17 mouse cellular contexts compared by ENCODE assay signal in the genomic region with DNA sequence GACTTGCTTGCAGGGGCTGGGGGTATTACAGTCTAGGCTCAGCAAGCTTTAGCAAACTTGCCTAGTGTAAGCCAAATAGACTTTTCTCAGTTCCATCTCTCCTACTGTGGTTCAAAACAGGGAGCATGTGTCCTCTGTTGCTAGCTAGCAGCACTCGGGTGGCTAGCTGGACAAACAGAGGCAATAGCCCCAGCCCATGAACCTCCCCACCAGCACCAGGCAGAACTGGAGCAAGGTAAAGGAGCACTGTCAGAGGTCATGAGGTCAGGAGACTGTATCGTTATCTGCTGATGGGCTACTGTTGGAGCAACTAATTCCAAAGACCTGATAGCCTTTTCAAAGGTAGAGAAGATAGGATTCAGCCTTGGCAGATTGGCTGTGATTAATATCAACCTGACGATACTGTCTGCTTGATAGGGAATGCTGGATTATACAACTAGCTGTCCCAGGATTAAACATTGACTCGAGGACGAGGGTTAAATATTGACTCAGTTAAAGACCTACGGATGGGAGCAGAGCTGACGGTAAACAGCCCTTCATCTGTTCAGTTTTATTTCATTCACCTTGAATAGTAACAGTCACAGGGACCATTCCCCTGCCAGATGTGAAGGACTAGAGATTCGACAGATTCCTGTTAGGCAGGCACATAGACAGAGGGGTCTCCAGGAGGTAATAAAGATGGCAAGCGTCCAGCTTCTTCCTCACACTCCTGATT. TPM values are rescaled to one million over a fixed set of nuclear protein-coding genes. Genes with fewer than 3 reads are reported as not detected.
DNase-seq lines count a peak whose midpoint lies in the region; ATAC-seq and TF ChIP-seq lines count a peak whose summit lies in the region.
"Had no signal": no experiment of that assay in that cellular context is flagged by ENCODE, and none has a peak within 500 bp of the region (broad histone marks: within the 10 kb centered on the region; RNA-seq: fewer than 3 reads in every experiment).

No protein-coding gene starts in this region.

- no peaks in the 10 kb centered on the region for H3K27me3 ChIP-seq in kidney, adult 2 months (replicated peaks; ENCODE audit: control insufficient read depth, insufficient read depth, low read length)
- no peaks in the 10 kb centered on the region for H3K27me3 ChIP-seq in liver, embryonic 14.5 days (ENCODE audit: control insufficient read depth, insufficient read depth, low read length)
- no peaks in the 10 kb centered on the region for H3K27me3 ChIP-seq in stomach, postnatal 0 days (ENCODE audit: control insufficient read depth, insufficient read depth, low read length)
- no peaks in the 10 kb centered on the region; the same call in 1 of the 2 replicates for H3K27me3 ChIP-seq in heart, embryonic 11.5 days (ENCODE audit: control insufficient read depth, insufficient read depth, low read length)
- no peaks in the 10 kb centered on the region for H3K27me3 ChIP-seq in forebrain, embryonic 13.5 days
- H3K27me3 ChIP-seq: limb, embryonic 15.5 days had no signal

- no peak for TF ChIP-seq EP300 in liver, embryonic 14.5 days (IDR thresholded peaks at IDR 0.05; ENCODE audit: low read depth)
- no peak for TF ChIP-seq EP300 in stomach, postnatal 0 days (optimal IDR thresholded peaks at IDR 0.05)

- peak overlapping the region; percentile 100 for H3K27ac ChIP-seq in kidney, adult 2 months (ENCODE audit: insufficient read depth, low read depth, low read length)
- H3K27ac ChIP-seq in liver, embryonic 14.5 days = peak overlapping the region; percentile 22; the same call in 1 of the 2 replicates
- H3K27ac ChIP-seq in stomach, postnatal 0 days (replicated peaks) = peak overlapping the region; percentile 40; the same call in 1 of the 2 replicates
- no peak overlapping the region for H3K27ac ChIP-seq in heart, embryonic 11.5 days (ENCODE audit: low read depth, low read length)
- no peak overlapping the region for H3K27ac ChIP-seq in forebrain, embryonic 13.5 days
- H3K27ac ChIP-seq: limb, embryonic 15.5 days; midbrain, embryonic 10.5 days had no signal

- no peak overlapping the region for H3K9ac ChIP-seq in liver, embryonic 14.5 days (replicated peaks)
- H3K9ac ChIP-seq in stomach, postnatal 0 days (ENCODE audit: low read length) = no peak overlapping the region
- H3K9ac ChIP-seq in heart, embryonic 11.5 days (ENCODE audit: low read depth, low read length) = no peak overlapping the region
- H3K9ac ChIP-seq in forebrain, embryonic 13.5 days = no peak overlapping the region
- H3K9ac ChIP-seq: limb, embryonic 15.5 days had no signal

- 39% methylated on average over 9 of the region's 9 CpGs for WGBS in kidney, adult 2 months
- 56% methylated on average over 9 of the region's 9 CpGs for WGBS in liver, embryonic 14.5 days (ENCODE audit: insufficient replicate concordance)
- 50% methylated on average over 9 of the region's 9 CpGs for WGBS in stomach, postnatal 0 days
- WGBS in heart, embryonic 11.5 days (ENCODE audit: insufficient replicate concordance) = 74% methylated on average over 9 of the region's 9 CpGs
- 89% methylated on average over 9 of the region's 9 CpGs for WGBS in forebrain, embryonic 13.5 days

- H3K36me3 ChIP-seq in kidney, adult 2 months (ENCODE audit: control insufficient read depth, insufficient read depth, low read length) = no peaks in the 10 kb centered on the region
- no peaks in the 10 kb centered on the region for H3K36me3 ChIP-seq in liver, embryonic 14.5 days (replicated peaks; ENCODE audit: control insufficient read depth, insufficient read depth, low read depth)
- H3K36me3 ChIP-seq in stomach, postnatal 0 days (ENCODE audit: control insufficient read depth, insufficient read depth, low read length) = no peaks in the 10 kb centered on the region
- H3K36me3 ChIP-seq in heart, embryonic 11.5 days (ENCODE audit: control insufficient read depth, insufficient read depth, low read length) = no peaks in the 10 kb centered on the region
- H3K36me3 ChIP-seq in forebrain, embryonic 13.5 days (ENCODE audit: poor library complexity, severe bottlenecking) = no peaks in the 10 kb centered on the region
- H3K36me3 ChIP-seq: limb, embryonic 15.5 days; midbrain, embryonic 10.5 days had no signal

- peak; percentile 95 for DNase-seq in kidney, adult 2 months
- DNase-seq in kidney, postnatal 14 days = peak; percentile 79
- DNase-seq in liver, embryonic 14.5 days (ENCODE audit: low read depth in 3 of 3, low spot score in 3 of 3) = peak in 2 of 3 experiments; percentile 12 to 15
- DNase-seq in stomach, postnatal 0 days (ENCODE audit: low spot score) = no peak
- DNase-seq in retina, embryonic 14.5 days (ENCODE audit: low spot score) = no peak
- DNase-seq: adrenal gland, postnatal 25 days; cerebellum, adult 2 months; gastrocnemius, postnatal 10 days; lung, postnatal 4 days; right cerebral cortex, postnatal 4 days had no signal

- peak; percentile 76 for ATAC-seq in liver, embryonic 14.5 days (ENCODE audit: insufficient read depth)
- no peak for ATAC-seq in stomach, postnatal 0 days (ENCODE audit: low FRiP score, low TSS enrichment)
- ATAC-seq in heart, embryonic 11.5 days (replicated peaks; ENCODE audit: insufficient number of reproducible peaks, low FRiP score, low TSS enrichment) = no peak
- ATAC-seq in forebrain, embryonic 13.5 days = no peak

- no peak overlapping the region for H3K4me3 ChIP-seq in kidney, adult 2 months (ENCODE audit: insufficient read depth, low read depth, low read length)
- H3K4me3 ChIP-seq in liver, embryonic 14.5 days (ENCODE audit: insufficient read depth in 1 of 2, low read depth in 2 of 2, low read length in 2 of 2) = no peak overlapping the region
- no peak overlapping the region for H3K4me3 ChIP-seq in stomach, postnatal 0 days (ENCODE audit: low read depth, low read length)
- H3K4me3 ChIP-seq in heart, embryonic 11.5 days (ENCODE audit: low read depth, low read length) = no peak overlapping the region
- H3K4me3 ChIP-seq in forebrain, embryonic 13.5 days = no peak overlapping the region
- H3K4me3 ChIP-seq: limb, embryonic 15.5 days; midbrain, embryonic 10.5 days had no signal

- H3K9me3 ChIP-seq in liver, embryonic 14.5 days (ENCODE audit: control insufficient read depth, low read length) = no peaks in the 10 kb centered on the region
- H3K9me3 ChIP-seq in stomach, postnatal 0 days (ENCODE audit: control insufficient read depth, low read length) = no peaks in the 10 kb centered on the region
- H3K9me3 ChIP-seq in heart, embryonic 11.5 days (replicated peaks; ENCODE audit: control insufficient read depth, low read length) = no peaks in the 10 kb centered on the region
- no peaks in the 10 kb centered on the region for H3K9me3 ChIP-seq in forebrain, embryonic 13.5 days (replicated peaks)
- H3K9me3 ChIP-seq: limb, embryonic 15.5 days; midbrain, embryonic 10.5 days had no signal

- peaks cover 29% of the 10 kb centered on the region for H3K4me1 ChIP-seq in kidney, adult 2 months (ENCODE audit: control insufficient read depth, insufficient read depth, low read length)
- peaks cover 0 to 20% of the 10 kb centered on the region in 2 experiments; a peak in 2 of 4 replicates for H3K4me1 ChIP-seq in liver, embryonic 14.5 days (replicated peaks; ENCODE audit: control insufficient read depth in 2 of 2, insufficient read depth in 2 of 2, low read length in 1 of 2)
- no peaks in the 10 kb centered on the region for H3K4me1 ChIP-seq in stomach, postnatal 0 days (replicated peaks; ENCODE audit: control insufficient read depth, insufficient read depth)
- no peaks in the 10 kb centered on the region for H3K4me1 ChIP-seq in heart, embryonic 11.5 days (ENCODE audit: control insufficient read depth, insufficient read depth, low read length)
- H3K4me1 ChIP-seq in forebrain, embryonic 13.5 days = no peaks in the 10 kb centered on the region
- H3K4me1 ChIP-seq: limb, embryonic 15.5 days; midbrain, embryonic 10.5 days had no signal

- TF ChIP-seq CTCF in kidney, adult 2 months (conservative IDR thresholded peaks at IDR 0.05; ENCODE audit: insufficient read depth, insufficient read length, low read depth, low read length) = no peak
- TF ChIP-seq CTCF in liver, embryonic 14.5 days (IDR thresholded peaks at IDR 0.05; ENCODE audit: low read depth) = no peak
- no peak for TF ChIP-seq CTCF in stomach, postnatal 0 days (IDR thresholded peaks at IDR 0.05; ENCODE audit: low read depth)

- TF ChIP-seq POLR2A in kidney, adult 2 months (IDR thresholded peaks at IDR 0.05; ENCODE audit: low read depth, low read length) = no peak

- no peak overlapping the region for H3K4me2 ChIP-seq in liver, embryonic 14.5 days (ENCODE audit: low read depth)
- H3K4me2 ChIP-seq in stomach, postnatal 0 days (replicated peaks; ENCODE audit: low read depth) = no peak overlapping the region
- H3K4me2 ChIP-seq in heart, embryonic 11.5 days = no peak overlapping the region
- H3K4me2 ChIP-seq in forebrain, embryonic 13.5 days = no peak overlapping the region
- H3K4me2 ChIP-seq: limb, embryonic 15.5 days had no signal

RNA-seq across cellular contexts. Expression of a gene that starts 4.4 kb away (rescaled TPM):
- polyA plus RNA-seq in kidney, adult 2 months (2012; rRNA removed) = 16.9 and 26.4 TPM in 2 replicates
- polyA plus RNA-seq in liver, embryonic 14.5 days (2012; rRNA removed) = 0.13 and 0.21 TPM in 2 replicates
- polyA plus RNA-seq in liver, embryonic 14.5 days (2014; fragmentation: Nextera tagmentation; extraction: Ambion mirVana) = 0.14 and 0.19 TPM in 2 replicates
- polyA plus RNA-seq in stomach, postnatal 0 days (2015; fragmentation: Nextera tagmentation; extraction: Ambion mirVana) = 0.22 and 0.46 TPM in 2 replicates
- not detected in 2 replicates for polyA plus RNA-seq in heart, embryonic 11.5 days (2014; fragmentation: Nextera tagmentation; extraction: Ambion mirVana)
- not detected in 2 replicates for polyA plus RNA-seq in forebrain, embryonic 13.5 days (2015; fragmentation: Nextera tagmentation; extraction: Ambion mirVana)
- polyA plus RNA-seq: embryonic facial prominence, embryonic 14.5 days; hindbrain, embryonic 11.5 days; midbrain, embryonic 10.5 days; neural tube, embryonic 14.5 days had no signal

RNA-seq across cellular contexts. Expression of a gene that starts 21.4 kb away (rescaled TPM):
- 4.0 and 4.2 TPM in 2 replicates for polyA plus RNA-seq in kidney, adult 2 months (2012; rRNA removed)
- not detected in 2 replicates for polyA plus RNA-seq in liver, embryonic 14.5 days (2012; rRNA removed)
- polyA plus RNA-seq in liver, embryonic 14.5 days (2014; fragmentation: Nextera tagmentation; extraction: Ambion mirVana) = not detected in 2 replicates
- 0.16 and 0.24 TPM in 2 replicates for polyA plus RNA-seq in stomach, postnatal 0 days (2015; fragmentation: Nextera tagmentation; extraction: Ambion mirVana)
- 0.09 TPM in 1 of 2 replicates, not detected in the other for polyA plus RNA-seq in heart, embryonic 11.5 days (2014; fragmentation: Nextera tagmentation; extraction: Ambion mirVana)
- polyA plus RNA-seq in forebrain, embryonic 13.5 days (2015; fragmentation: Nextera tagmentation; extraction: Ambion mirVana) = not detected in 2 replicates
- polyA plus RNA-seq: hindbrain, embryonic 11.5 days; midbrain, embryonic 10.5 days; neural tube, embryonic 14.5 days had no signal

RNA-seq across cellular contexts. Expression of a gene that starts 43.4 kb away (rescaled TPM):
- polyA plus RNA-seq in kidney, adult 2 months (2012; rRNA removed) = 5.3 and 16.2 TPM in 2 replicates
- polyA plus RNA-seq in liver, embryonic 14.5 days (2012; rRNA removed) = 0.16 TPM in 1 of 2 replicates, not detected in the other
- not detected in 2 replicates for polyA plus RNA-seq in liver, embryonic 14.5 days (2014; fragmentation: Nextera tagmentation; extraction: Ambion mirVana)
- 0.08 TPM in 1 of 2 replicates, not detected in the other for polyA plus RNA-seq in stomach, postnatal 0 days (2015; fragmentation: Nextera tagmentation; extraction: Ambion mirVana)
- 1.6 and 2.2 TPM in 2 replicates for polyA plus RNA-seq in heart, embryonic 11.5 days (2014; fragmentation: Nextera tagmentation; extraction: Ambion mirVana)
- polyA plus RNA-seq in forebrain, embryonic 13.5 days (2015; fragmentation: Nextera tagmentation; extraction: Ambion mirVana) = not detected in 2 replicates
- polyA plus RNA-seq: embryonic facial prominence, embryonic 14.5 days; hindbrain, embryonic 11.5 days; midbrain, embryonic 10.5 days had no signal

Comparison
In these comparisons a context has a peak if more than half of its experiments do, and no peak if none do; other contexts are left out.
1. DNase-seq: peak in kidney, adult 2 months (single experiment), kidney, postnatal 14 days (single experiment) and liver, embryonic 14.5 days (2 of 3); none in stomach, postnatal 0 days (single experiment) and retina, embryonic 14.5 days (single experiment).
2. H3K27ac ChIP-seq: peak in kidney, adult 2 months (single experiment), liver, embryonic 14.5 days (single experiment) and stomach, postnatal 0 days (single experiment); none in heart, embryonic 11.5 days (single experiment) and forebrain, embryonic 13.5 days (single experiment).
3. RNA of a gene that starts 4.4 kb away (polyA plus RNA-seq): 16.9 to 26.4 TPM in kidney, adult 2 months; 0.22 to 0.46 TPM in stomach, postnatal 0 days, 0.13 to 0.21 TPM in liver, embryonic 14.5 days, not detected in forebrain, embryonic 13.5 days and not detected in heart, embryonic 11.5 days; every median in the first group is over 10 times any median in the second.